Mouse (Mus musculus) liver, embryonic 18 days (tissue): ENCODE results near the gene Rgs2. TPM values are rescaled to one million over a fixed set of nuclear protein-coding genes. Genes with fewer than 3 reads are reported as not detected.

Experiments used
- polyA plus RNA-seq: library from polyadenylated mRNA; depleted of rRNA; stranded (reverse); fragments of >200 nt; gene quantifications from 2 replicates; pipeline ENCODE4 v1.2.3, GENCODE M21; 2012; rRNA removed

Rgs2 gene
- polyA plus RNA-seq, result 9.9 and 11.2 TPM in 2 replicates

DNA sequence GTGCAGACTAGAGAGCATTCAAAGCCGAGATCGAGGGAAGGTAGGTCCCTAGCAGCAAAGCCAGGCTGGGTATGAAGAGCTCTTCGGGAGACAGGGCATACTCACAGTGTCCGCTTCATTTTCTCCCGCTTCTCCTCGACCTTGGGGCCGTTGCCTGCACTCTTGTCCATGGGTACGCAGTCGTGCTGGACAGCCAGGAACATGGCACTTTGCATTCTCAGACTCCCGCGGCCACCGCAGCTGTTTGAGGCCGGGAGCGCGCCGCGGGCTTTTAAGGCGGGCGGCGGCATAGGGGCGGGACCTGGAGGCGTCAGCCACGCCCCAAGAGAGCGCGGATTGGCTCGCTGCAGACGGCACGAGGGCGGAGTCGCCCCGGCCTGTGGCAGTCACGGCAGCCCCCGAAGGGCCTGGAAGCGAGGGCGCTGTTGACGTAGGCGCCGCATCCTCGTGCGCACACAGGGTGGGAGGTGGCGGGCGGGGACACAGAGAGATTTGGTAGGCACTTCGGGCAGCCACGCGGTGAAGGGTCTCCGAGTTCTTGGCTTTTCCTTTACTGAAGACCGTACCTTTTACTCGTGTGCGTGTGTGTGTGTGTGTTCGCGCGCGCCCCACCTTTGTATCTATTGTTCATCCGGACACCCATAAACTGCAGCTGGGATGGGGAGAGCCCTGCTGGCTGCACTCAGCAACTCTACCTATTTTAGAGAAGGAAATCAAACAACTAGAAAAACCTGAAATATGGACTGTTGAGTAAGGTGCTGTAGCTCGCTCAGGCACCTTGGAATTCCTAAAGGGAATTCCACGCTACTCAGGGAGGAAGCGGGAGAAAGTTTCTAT is at the start of gene Rgs2:
TSS of gene Rgs2 (minus strand) at position 258 of the 837 bp plus-strand sequence.

Other genes with a start within 250 kb of the Rgs2 start
- 0.83 and 0.85 TPM in 2 replicates for gene Trove2, start 227.1 kb downstream of the Rgs2 start, polyA plus RNA-seq
- gene Uchl5, start 226.9 kb downstream of the Rgs2 start, polyA plus RNA-seq, result 12.1 and 13.8 TPM in 2 replicates
- gene Rgs13, start 173.2 kb upstream of the Rgs2 start, polyA plus RNA-seq, result not detected in 2 replicates
- 1.1 and 2.6 TPM in 2 replicates for gene Rgs1, start 245.1 kb upstream of the Rgs2 start, polyA plus RNA-seq